Mouse (Mus musculus) thymus, adult 18-20 months (tissue): Measurements from ENCODE around the gene Ythdf2.

Experiments used
- DNase-seq, 2 experiments: peaks; one replicate each; pipeline ENCODE4 v3.0.0; 2022; ENCODE audit warnings: mixed read lengths in 2 of 2

Gene Ythdf2

DNA sequence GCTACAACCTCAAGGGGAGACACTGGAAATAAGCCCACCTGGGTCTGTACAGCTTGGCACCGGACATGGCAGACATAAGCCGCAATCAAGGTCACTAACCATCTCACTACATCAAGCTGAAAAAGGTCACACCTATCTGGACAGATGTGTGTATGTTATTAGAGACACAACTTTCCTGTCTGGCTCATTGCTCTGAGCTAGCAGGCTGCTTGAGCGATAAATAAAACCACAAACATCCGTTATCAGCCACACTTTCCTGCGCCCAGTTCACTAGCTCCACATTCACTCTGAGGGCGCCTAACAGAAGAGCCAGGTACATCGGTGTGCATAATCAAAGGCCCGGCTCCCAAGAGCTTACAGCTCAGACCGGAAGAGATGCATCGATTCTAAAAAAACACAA, 67.0 kb downstream of the Ythdf2 start:
- no peak for DNase-seq

- no peak for DNase-seq
These were observed 67.8 kb downstream of the Ythdf2 start, which contains the start of gene Oprd1 for GRCm38 (mm10) chr4:132144080-132144841. Oprd1 (minus strand) TSS chr4:132144486.

DNA sequence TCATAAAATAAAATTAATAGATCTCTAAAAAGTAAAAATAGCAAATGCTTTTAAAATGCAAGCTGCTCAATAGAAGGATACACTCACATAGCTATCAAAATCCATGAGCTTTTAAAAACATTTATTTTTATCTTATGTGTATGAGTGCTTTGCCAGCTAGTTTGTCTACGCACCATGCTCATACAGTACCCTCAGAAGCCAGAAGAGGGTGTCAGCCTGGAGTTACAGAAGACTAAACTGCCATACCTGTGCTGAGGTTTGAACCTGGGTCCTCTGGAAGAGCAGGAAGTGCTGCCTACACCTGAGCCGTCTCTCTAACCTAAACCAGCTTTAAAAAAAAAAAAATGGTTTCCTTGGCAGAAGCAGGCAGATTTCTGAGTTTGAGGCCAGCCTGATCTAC, 73.5 kb downstream of the Ythdf2 start:
- DNase-seq: no peak

DNA sequence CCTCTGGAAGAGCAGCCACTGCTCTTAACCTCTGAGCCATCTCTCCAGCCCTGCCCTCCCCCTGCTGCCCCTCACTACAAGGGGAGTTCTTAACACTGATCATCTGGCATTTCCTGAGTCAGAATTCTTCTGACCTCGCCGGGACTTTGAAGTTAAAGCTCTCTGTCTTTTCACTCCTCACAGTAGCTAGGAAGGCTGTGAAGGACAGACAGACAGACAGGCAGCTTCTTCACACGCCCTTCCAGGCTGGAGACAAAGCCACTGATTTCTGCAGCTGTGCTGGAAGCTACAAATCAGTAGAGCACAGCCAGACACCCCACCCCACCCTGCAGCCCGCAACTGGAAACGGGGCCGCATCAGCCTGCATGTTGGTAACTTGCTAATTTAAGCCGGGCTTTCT, 75.1 kb downstream of the Ythdf2 start:
- DNase-seq: no peak
